Mouse (Mus musculus): ENCODE results near the gene Ror1. TPM values are rescaled to one million over a fixed set of nuclear protein-coding genes. Genes with fewer than 3 reads are reported as not detected.

The Ror1 gene
- polyA plus RNA-seq, 1 experiment from 2014 or later = 15.8 TPM

- no peak overlapping the region for H3K27ac ChIP-seq
- H3K9me3 ChIP-seq = no peaks in the 10 kb centered on the region
- ATAC-seq (ENCODE audit: borderline replicate concordance, extremely low read depth, low FRiP score, low TSS enrichment) = no peak
- H3K36me3 ChIP-seq = no peaks in the 10 kb centered on the region
- no peak overlapping the region for H3K4me3 ChIP-seq
- H3K27me3 ChIP-seq = no peaks in the 10 kb centered on the region
- H3K9ac ChIP-seq = no peak overlapping the region
- H3K4me1 ChIP-seq = peaks cover 8% of the 10 kb centered on the region; the same call in 1 of the 2 replicates
- 74% methylated on average over 2 of the region's 2 CpGs for WGBS
- H3K4me2 ChIP-seq = no peak overlapping the region
Measured at GRCm38 (mm10) chr4:100065686-100066085, 29.9 kb upstream of the Ror1 start.

DNA sequence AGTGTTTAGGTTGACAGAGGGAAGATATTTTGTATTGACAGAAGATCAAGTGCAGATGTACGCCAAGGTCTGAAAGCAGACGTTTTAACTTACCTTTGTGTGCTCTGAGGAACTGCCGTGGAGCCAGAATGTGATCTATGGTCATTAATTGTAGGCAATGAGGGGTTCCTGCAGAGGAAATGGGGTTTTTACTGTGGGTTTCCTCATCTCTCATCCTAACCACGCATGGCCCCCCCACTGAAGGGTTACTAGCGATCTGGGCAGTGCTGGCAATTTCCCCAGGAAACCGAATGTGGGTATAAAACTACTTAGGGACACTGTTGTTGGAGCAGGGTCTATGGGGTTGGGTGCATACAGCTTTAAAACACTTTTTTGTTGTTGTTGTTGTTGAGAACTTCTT, 25.5 kb upstream of the Ror1 start:
- Histone ChIP-seq H3K4me1 (no peaks in the 10 kb centered on the region), H3K9me3 (no peaks in the 10 kb centered on the region), H3K36me3 (no peaks in the 10 kb centered on the region), H3K27me3 (no peaks in the 10 kb centered on the region), H3K4me3 (no peak overlapping the region), H3K9ac (no peak overlapping the region), H3K4me2 (no peak overlapping the region), H3K27ac (no peak overlapping the region)
- ATAC-seq (ENCODE audit: borderline replicate concordance, extremely low read depth, low FRiP score, low TSS enrichment) = no peak
- WGBS = 60% methylated on average over 6 of the region's 6 CpGs

- WGBS = under 1% methylated on average over 21 of the region's 21 CpGs
- Histone ChIP-seq H3K9ac (peak overlapping the region; percentile 71), H3K4me3 (peak overlapping the region; percentile 66), H3K4me2 (peak overlapping the region; percentile 61), H3K27me3 (no peaks in the 10 kb centered on the region), H3K27ac (peak overlapping the region; percentile 93), H3K4me1 (peaks cover 34% of the 10 kb centered on the region), H3K9me3 (no peaks in the 10 kb centered on the region), H3K36me3 (no peaks in the 10 kb centered on the region)
- ATAC-seq (ENCODE audit: borderline replicate concordance, extremely low read depth, low FRiP score, low TSS enrichment) = no peak
Measured at GRCm38 (mm10) chr4:100096596-100097181, 1.1 kb downstream of the Ror1 start.

GRCm38 (mm10) chr4:100097364-100097979, 1.9 kb downstream of the Ror1 start:
- peak overlapping the region; percentile 66 for H3K4me3 ChIP-seq
- H3K4me1 ChIP-seq = peaks cover 41% of the 10 kb centered on the region

GRCm38 (mm10) chr4:100101066-100101820, 5.7 kb downstream of the Ror1 start:
- Histone ChIP-seq H3K4me2 (peak overlapping the region; percentile 24; the same call in 1 of the 2 replicates), H3K9ac (no peak overlapping the region)

More at GRCm38 (mm10) chr4:100097364-100097979, 1.9 kb downstream of the Ror1 start:
- H3K4me2 ChIP-seq = peak overlapping the region; percentile 61
- H3K9me3 ChIP-seq = no peaks in the 10 kb centered on the region
- H3K27me3 ChIP-seq = no peaks in the 10 kb centered on the region
- 13% methylated on average over 10 of the region's 10 CpGs for WGBS
- no peak for ATAC-seq (ENCODE audit: borderline replicate concordance, extremely low read depth, low FRiP score, low TSS enrichment)
- H3K9ac ChIP-seq = peak overlapping the region; percentile 71
- H3K36me3 ChIP-seq = no peaks in the 10 kb centered on the region
- H3K27ac ChIP-seq = peak overlapping the region; percentile 93; the same call in 1 of the 2 replicates

DNA sequence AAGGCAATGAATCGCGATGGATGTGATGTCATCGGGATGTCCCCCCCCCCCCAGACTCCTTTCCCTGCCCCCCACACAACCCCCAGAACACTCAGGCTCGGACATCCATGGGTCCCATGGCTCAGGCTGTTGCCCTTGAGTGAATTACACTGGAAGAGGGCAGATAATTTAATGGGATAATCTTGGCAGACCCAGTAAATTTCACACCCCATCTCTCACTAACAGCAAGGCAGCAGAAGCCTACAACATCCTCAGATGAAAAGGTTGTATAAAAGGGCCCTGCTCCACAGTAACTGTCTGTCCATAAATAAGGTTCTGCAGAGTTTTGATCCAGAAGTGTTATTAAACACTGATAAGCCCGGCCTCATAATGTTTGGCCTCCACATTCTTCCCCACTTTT, 6.3 kb downstream of the Ror1 start:
- Histone ChIP-seq H3K27me3 (no peaks in the 10 kb centered on the region), H3K4me2 (no peak overlapping the region), H3K36me3 (no peaks in the 10 kb centered on the region), H3K4me1 (peaks cover 77% of the 10 kb centered on the region), H3K27ac (peak overlapping the region; percentile 89), H3K4me3 (no peak overlapping the region), H3K9ac (no peak overlapping the region), H3K9me3 (no peaks in the 10 kb centered on the region)
- peak; percentile 92 for ATAC-seq (ENCODE audit: borderline replicate concordance, extremely low read depth, low FRiP score, low TSS enrichment)
- 21% methylated on average over 5 of the region's 5 CpGs for WGBS

More at GRCm38 (mm10) chr4:100101066-100101820, 5.7 kb downstream of the Ror1 start:
- H3K27ac ChIP-seq = peak overlapping the region; percentile 89
- no peaks in the 10 kb centered on the region for H3K27me3 ChIP-seq
- H3K36me3 ChIP-seq = no peaks in the 10 kb centered on the region
- ATAC-seq (ENCODE audit: borderline replicate concordance, extremely low read depth, low FRiP score, low TSS enrichment) = peak; percentile 70
- WGBS = 14% methylated on average over 7 of the region's 7 CpGs
- H3K4me3 ChIP-seq = no peak overlapping the region
- peaks cover 71% of the 10 kb centered on the region for H3K4me1 ChIP-seq
- no peaks in the 10 kb centered on the region for H3K9me3 ChIP-seq

DNA sequence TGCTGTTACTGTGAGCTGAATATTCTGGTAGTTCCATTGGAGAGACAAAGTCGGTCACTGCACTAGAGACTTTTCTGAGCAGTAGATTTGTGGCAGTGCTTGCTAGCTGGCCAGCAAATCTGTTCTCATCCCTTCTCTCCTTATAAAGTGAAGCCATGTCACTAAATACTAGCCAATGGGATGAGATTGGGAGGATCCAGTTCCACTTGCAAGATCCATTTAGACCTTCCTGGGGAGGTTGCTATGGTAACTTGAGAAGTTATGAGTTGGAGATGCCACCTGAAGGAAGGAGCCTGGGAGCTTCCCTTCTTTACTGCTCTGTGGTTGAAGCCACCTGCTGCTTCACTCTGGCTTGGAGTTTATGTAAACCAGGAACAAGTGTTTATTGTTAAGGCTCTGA, 8.7 kb downstream of the Ror1 start:
- WGBS = 69% methylated on average over 1 of the region's 1 CpGs
- Histone ChIP-seq H3K4me3 (no peak overlapping the region), H3K36me3 (no peaks in the 10 kb centered on the region), H3K4me2 (no peak overlapping the region), H3K9me3 (no peaks in the 10 kb centered on the region), H3K27me3 (no peaks in the 10 kb centered on the region), H3K4me1 (peaks cover 78% of the 10 kb centered on the region), H3K27ac (no peak overlapping the region), H3K9ac (no peak overlapping the region)
- ATAC-seq (ENCODE audit: borderline replicate concordance, extremely low read depth, low FRiP score, low TSS enrichment) = no peak

DNA sequence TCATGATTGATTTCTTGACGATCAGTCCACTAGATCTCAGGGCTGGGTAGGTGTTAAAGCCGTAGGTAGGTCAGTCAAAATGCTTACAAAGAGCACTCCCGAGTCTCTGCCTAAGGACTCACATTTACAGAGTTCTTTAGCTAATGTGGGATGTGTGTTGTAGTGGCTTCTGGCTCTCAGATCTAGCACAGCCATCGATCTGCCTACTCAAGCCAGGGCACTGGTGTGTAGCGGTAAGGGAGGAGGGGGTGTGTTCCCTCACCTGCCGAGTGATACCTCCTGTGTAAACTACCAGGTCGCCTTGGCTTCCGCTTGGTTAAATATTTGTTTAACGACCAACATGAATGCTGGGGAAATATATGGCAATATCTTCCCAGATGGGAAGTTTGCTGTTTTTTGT, 12.0 kb downstream of the Ror1 start:
- Histone ChIP-seq H3K4me1 (peaks cover 77% of the 10 kb centered on the region), H3K27ac (no peak overlapping the region), H3K9me3 (no peaks in the 10 kb centered on the region), H3K4me3 (no peak overlapping the region), H3K27me3 (no peaks in the 10 kb centered on the region), H3K9ac (no peak overlapping the region), H3K36me3 (no peaks in the 10 kb centered on the region), H3K4me2 (no peak overlapping the region)
- no peak for ATAC-seq (ENCODE audit: borderline replicate concordance, extremely low read depth, low FRiP score, low TSS enrichment)
- 52% methylated on average over 9 of the region's 9 CpGs for WGBS

DNA sequence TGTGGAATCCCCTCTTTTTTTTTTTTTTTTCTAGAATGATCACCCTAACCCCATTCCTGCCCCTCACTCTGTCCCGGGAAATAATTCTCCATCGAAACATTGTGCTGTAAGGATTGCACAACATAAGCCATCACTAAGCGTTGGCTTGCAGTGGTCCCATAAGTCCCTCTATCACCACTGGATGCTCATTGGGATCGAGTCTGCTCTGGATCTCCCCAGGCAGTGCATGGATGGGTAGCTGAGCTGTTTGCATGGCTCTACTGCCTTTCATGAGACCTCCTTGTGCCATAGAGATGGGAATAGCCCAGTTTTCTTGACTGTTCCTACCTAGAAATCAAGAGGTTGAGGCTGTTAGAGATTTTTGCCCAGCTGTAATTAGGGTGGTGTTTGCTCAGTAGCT, 13.0 kb downstream of the Ror1 start:
- Histone ChIP-seq H3K4me2 (no peak overlapping the region), H3K9me3 (no peaks in the 10 kb centered on the region), H3K27ac (no peak overlapping the region), H3K36me3 (no peaks in the 10 kb centered on the region), H3K27me3 (no peaks in the 10 kb centered on the region), H3K9ac (no peak overlapping the region), H3K4me1 (peaks cover 74% of the 10 kb centered on the region), H3K4me3 (no peak overlapping the region)
- WGBS = 79% methylated on average over 4 of the region's 4 CpGs
- no peak for ATAC-seq (ENCODE audit: borderline replicate concordance, extremely low read depth, low FRiP score, low TSS enrichment)

DNA sequence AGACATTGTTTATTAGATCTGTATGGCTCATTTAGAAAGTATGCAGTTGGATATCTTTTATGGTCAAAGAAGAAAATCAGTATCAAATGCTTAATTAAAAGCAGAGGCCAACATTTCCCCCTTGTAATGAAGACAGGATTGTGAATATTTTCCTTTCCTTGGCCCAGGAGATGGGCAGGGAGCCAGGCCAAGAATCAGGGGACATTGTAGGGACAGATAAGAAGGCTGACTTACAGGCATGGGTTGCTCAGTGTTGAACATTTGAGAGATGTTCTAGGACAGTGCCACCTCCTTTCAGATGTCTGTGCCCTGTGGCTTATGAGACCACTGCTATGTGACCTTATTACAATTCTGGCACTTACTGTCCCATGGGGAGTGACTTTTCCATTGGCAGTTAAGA, 18.6 kb downstream of the Ror1 start:
- H3K4me3 ChIP-seq = no peak overlapping the region
- H3K4me2 ChIP-seq = no peak overlapping the region
- H3K4me1 ChIP-seq = peaks cover 36% of the 10 kb centered on the region
- H3K9me3 ChIP-seq = no peaks in the 10 kb centered on the region
- no peak overlapping the region for H3K9ac ChIP-seq
- ATAC-seq (ENCODE audit: borderline replicate concordance, extremely low read depth, low FRiP score, low TSS enrichment) = no peak
- no peak overlapping the region for H3K27ac ChIP-seq
- H3K36me3 ChIP-seq = no peaks in the 10 kb centered on the region
- no peaks in the 10 kb centered on the region for H3K27me3 ChIP-seq

- ATAC-seq (ENCODE audit: borderline replicate concordance, extremely low read depth, low FRiP score, low TSS enrichment) = no peak
- Histone ChIP-seq H3K4me2 (no peak overlapping the region), H3K36me3 (no peaks in the 10 kb centered on the region), H3K27me3 (no peaks in the 10 kb centered on the region), H3K4me3 (no peak overlapping the region), H3K9ac (no peak overlapping the region), H3K27ac (no peak overlapping the region), H3K9me3 (no peaks in the 10 kb centered on the region), H3K4me1 (peaks cover 24% of the 10 kb centered on the region)
- WGBS = 92% methylated on average over 3 of the region's 3 CpGs
Measured at GRCm38 (mm10) chr4:100116366-100116765, 20.8 kb downstream of the Ror1 start.

GRCm38 (mm10) chr4:100118676-100119075, 23.1 kb downstream of the Ror1 start:
- H3K4me1 ChIP-seq = 0 out of 2 replicates have a peak, but pooled peaks cover 9% of the 10 kb centered on the region
- no peak overlapping the region for H3K4me2 ChIP-seq
- ATAC-seq (ENCODE audit: borderline replicate concordance, extremely low read depth, low FRiP score, low TSS enrichment) = no peak
- H3K9ac ChIP-seq = no peak overlapping the region
- 49% methylated on average over 4 of the region's 4 CpGs for WGBS
- no peaks in the 10 kb centered on the region for H3K9me3 ChIP-seq
- no peaks in the 10 kb centered on the region for H3K27me3 ChIP-seq
- no peak overlapping the region for H3K4me3 ChIP-seq
- H3K36me3 ChIP-seq = no peaks in the 10 kb centered on the region
- no peak overlapping the region for H3K27ac ChIP-seq
